Mouse (Mus musculus) limb, embryonic 11.5 days (tissue): ENCODE measurements around the gene Pirt. TPM values are rescaled to one million over a fixed set of nuclear protein-coding genes. Genes with fewer than 3 reads are reported as not detected.

Experiments
- ATAC-seq: fragments of 200-750 bp; cut with Nextera tagmentation; 2 replicates; pipeline ENCODE4 v1.8.0; 2017; ENCODE audit warnings: low read depth; ENCODE audit not compliant: insufficient number of reproducible peaks, low FRiP score, low TSS enrichment
- DNase-seq: peaks from one replicate; pipeline ENCODE4 v3.0.0-alpha.2; 2015; ENCODE audit warnings: low spot score
- H3K27ac ChIP-seq: fragments of 300-500 bp; sonication (generic); replicated peaks from 2 replicates; pipeline ENCODE4 v1.5.1; 2014; ENCODE audit warnings: low read depth, mild to moderate bottlenecking, low read length
- H3K27me3 ChIP-seq: fragments of 300-500 bp; sonication (generic); 2 replicates; pipeline ENCODE4 v1.6.1; 2014; ENCODE audit warnings: mild to moderate bottlenecking, low read length, mixed read lengths; ENCODE audit not compliant: control insufficient read depth, insufficient read depth
- H3K36me3 ChIP-seq: fragments of 300-500 bp; sonication (generic); 2 replicates; pipeline ENCODE4 v1.6.1; 2014; ENCODE audit warnings: mild to moderate bottlenecking, low read length, moderate library complexity, mixed read lengths; ENCODE audit not compliant: control insufficient read depth, insufficient read depth
- H3K4me1 ChIP-seq: fragments of 300-500 bp; sonication (generic); 2 replicates; pipeline ENCODE4 v1.6.1; 2014; ENCODE audit warnings: low read length, mixed read lengths; ENCODE audit not compliant: control insufficient read depth, insufficient read depth
- H3K4me2 ChIP-seq: fragments of 300-500 bp; sonication (generic); 2 replicates; pipeline ENCODE4 v1.6.1; 2014; ENCODE audit warnings: low read depth, mild to moderate bottlenecking, moderate library complexity; ENCODE audit not compliant: severe bottlenecking
- H3K4me3 ChIP-seq: fragments of 300-500 bp; sonication (generic); 2 replicates; pipeline ENCODE4 v1.5.1; 2014; ENCODE audit warnings: low read depth, low read length
- H3K9ac ChIP-seq: fragments of 300-500 bp; sonication (generic); 2 replicates; pipeline ENCODE4 v1.6.1; 2014; ENCODE audit warnings: mild to moderate bottlenecking, low read length
- H3K9me3 ChIP-seq: fragments of 300-500 bp; sonication (generic); 2 replicates; pipeline ENCODE4 v1.6.1; 2016; ENCODE audit warnings: low read length; ENCODE audit not compliant: control insufficient read depth
- WGBS: fragments of 180-500 bp; shearing (Covaris S2); extraction: QIAGEN DNeasy Blood & Tissue Kit; methylation state at CpG from one replicate; pipeline ENCODE4 v1.1.7; 2014; 5-methylcytosine and 5-hydroxymethylcytosine counted together
- polyA plus RNA-seq: library from polyadenylated mRNA; unstranded; fragments of >200 nt; fragmentation: Nextera tagmentation; extraction: Ambion mirVana; gene quantifications from 2 replicates; pipeline ENCODE4 v1.2.1, GENCODE M21; 2014

The Pirt gene
- polyA plus RNA-seq, 1 experiment from 2014 or later = not detected

GRCm38 (mm10) chr11:66932827-66933599 is 21.2 kb downstream of the Pirt start:
- H3K27ac ChIP-seq = no peak overlapping the region
- 87% methylated on average over 9 of the region's 9 CpGs for WGBS
- no peak overlapping the region for H3K4me3 ChIP-seq
- H3K9ac ChIP-seq = no peak overlapping the region
- no peaks in the 10 kb centered on the region for H3K27me3 ChIP-seq
- no peak for DNase-seq
- no peaks in the 10 kb centered on the region for H3K4me1 ChIP-seq
- H3K4me2 ChIP-seq = no peak overlapping the region
- no peaks in the 10 kb centered on the region for H3K36me3 ChIP-seq
- no peaks in the 10 kb centered on the region for H3K9me3 ChIP-seq
- ATAC-seq = no peak

- Histone ChIP-seq H3K4me2 (no peak overlapping the region), H3K4me1 (no peaks in the 10 kb centered on the region), H3K36me3 (no peaks in the 10 kb centered on the region), H3K9ac (no peak overlapping the region), H3K4me3 (no peak overlapping the region), H3K9me3 (no peaks in the 10 kb centered on the region), H3K27me3 (no peaks in the 10 kb centered on the region), H3K27ac (no peak overlapping the region)
- DNase-seq = no peak
- no peak for ATAC-seq
- WGBS = 77% methylated on average over 7 of the region's 7 CpGs
Observed at GRCm38 (mm10) chr11:66934428-66935173, 22.8 kb downstream of the Pirt start.

GRCm38 (mm10) chr11:66942011-66942410 is 30.2 kb downstream of the Pirt start:
- no peaks in the 10 kb centered on the region for H3K36me3 ChIP-seq
- 82% methylated on average over 5 of the region's 5 CpGs for WGBS

DNA sequence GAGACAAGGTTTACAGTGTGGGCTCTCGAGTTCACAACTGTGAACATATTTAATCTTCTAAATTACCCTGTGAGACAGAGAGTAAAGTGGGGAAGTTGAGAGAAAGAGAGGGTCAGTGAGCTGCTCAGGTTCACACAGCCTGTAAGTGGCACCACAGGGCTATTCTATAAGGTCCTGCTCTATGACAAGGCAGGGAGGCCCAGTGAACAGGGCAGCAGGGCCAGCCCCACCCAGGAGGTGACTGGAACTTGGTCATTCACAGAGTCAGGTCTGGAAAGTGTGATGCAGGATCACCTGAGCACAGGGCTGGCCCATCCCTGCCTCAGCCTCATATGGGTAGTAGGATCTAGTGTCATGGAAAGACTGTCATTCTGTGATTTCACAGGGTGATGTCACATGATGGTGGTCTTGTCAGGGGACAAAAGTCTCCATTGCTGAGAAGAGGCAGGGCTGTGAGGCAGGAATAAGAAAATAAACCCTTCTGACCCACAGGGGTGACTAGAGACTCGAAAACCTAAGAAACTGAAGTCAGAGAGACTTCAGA is 33.5 kb downstream of the Pirt start:
- no peaks in the 10 kb centered on the region for H3K4me1 ChIP-seq
- H3K9ac ChIP-seq = no peak overlapping the region
- H3K36me3 ChIP-seq = no peaks in the 10 kb centered on the region
- H3K27me3 ChIP-seq = no peaks in the 10 kb centered on the region
- H3K27ac ChIP-seq = no peak overlapping the region
- DNase-seq = no peak
- H3K9me3 ChIP-seq = no peaks in the 10 kb centered on the region
- H3K4me3 ChIP-seq = no peak overlapping the region
- no peak overlapping the region for H3K4me2 ChIP-seq
- ATAC-seq = no peak
- WGBS = 69% methylated on average over 2 of the region's 2 CpGs

More at GRCm38 (mm10) chr11:66942011-66942410, 30.2 kb downstream of the Pirt start:
- Histone ChIP-seq H3K4me3 (no peak overlapping the region), H3K27me3 (no peaks in the 10 kb centered on the region), H3K4me1 (no peaks in the 10 kb centered on the region), H3K9me3 (no peaks in the 10 kb centered on the region), H3K9ac (no peak overlapping the region), H3K4me2 (no peak overlapping the region), H3K27ac (no peak overlapping the region)
- DNase-seq = no peak
- ATAC-seq = no peak

DNA sequence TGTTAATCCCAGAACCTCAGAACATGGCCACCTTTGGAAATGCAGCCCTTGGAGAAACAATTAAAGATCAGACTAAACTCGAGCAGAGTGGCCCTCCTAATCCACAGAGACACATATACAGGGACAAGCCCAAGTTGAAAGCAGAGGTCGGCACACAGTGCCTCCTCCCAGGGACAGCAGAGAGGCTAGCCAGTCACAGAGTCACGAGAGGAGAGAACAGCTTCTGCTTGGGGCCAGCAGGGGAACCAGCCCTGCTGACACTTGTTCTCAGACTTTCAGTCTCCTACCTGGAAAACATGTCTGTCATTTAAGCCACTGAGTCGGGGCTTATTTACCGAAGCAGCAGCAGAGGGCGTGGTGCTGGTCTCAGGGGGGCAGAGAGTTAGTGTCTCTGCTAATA is 34.7 kb downstream of the Pirt start:
- Histone ChIP-seq H3K4me3 (no peak overlapping the region), H3K4me2 (no peak overlapping the region), H3K9ac (no peak overlapping the region), H3K36me3 (no peaks in the 10 kb centered on the region), H3K27ac (no peak overlapping the region), H3K27me3 (no peaks in the 10 kb centered on the region), H3K4me1 (no peaks in the 10 kb centered on the region), H3K9me3 (no peaks in the 10 kb centered on the region)
- 74% methylated on average over 6 of the region's 6 CpGs for WGBS
- DNase-seq (no peak), ATAC-seq (no peak)

DNA sequence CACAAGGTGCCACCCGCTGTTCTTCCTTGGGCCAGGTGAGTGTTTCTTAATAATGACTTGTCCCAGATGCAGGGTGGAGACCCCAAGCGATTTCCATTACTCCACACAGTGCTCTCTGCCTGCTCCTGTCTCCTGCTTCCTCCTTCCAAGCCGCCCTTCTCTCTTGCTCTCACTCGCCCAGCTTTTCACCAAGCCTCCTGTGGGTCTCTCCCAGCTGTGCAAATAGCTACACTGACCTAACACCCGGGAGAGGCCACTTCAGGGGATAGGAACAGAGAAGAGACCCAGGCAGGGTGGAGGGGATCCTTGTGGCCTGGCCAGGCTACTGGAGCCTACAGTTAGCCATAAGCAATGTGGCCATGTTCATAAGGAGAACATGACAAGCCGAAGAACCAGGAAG is 35.1 kb downstream of the Pirt start:
- ATAC-seq (no peak), DNase-seq (no peak)
- Histone ChIP-seq H3K27me3 (no peaks in the 10 kb centered on the region), H3K4me2 (no peak overlapping the region), H3K9ac (no peak overlapping the region), H3K27ac (no peak overlapping the region), H3K4me3 (no peak overlapping the region), H3K36me3 (no peaks in the 10 kb centered on the region), H3K4me1 (no peaks in the 10 kb centered on the region), H3K9me3 (no peaks in the 10 kb centered on the region)
- WGBS = 87% methylated on average over 6 of the region's 6 CpGs

GRCm38 (mm10) chr11:66956303-66956702 is 44.5 kb downstream of the Pirt start, which contains the start of gene Tmem238l:
Tmem238l (plus strand) TSS chr11:66956638.
- H3K9ac ChIP-seq = no peak within 1 kb of the TSS
- ATAC-seq = no peak
- no peaks in the 10 kb centered on the region for H3K36me3 ChIP-seq
- DNase-seq = no peak
- 82% methylated on average over 9 of the region's 9 CpGs for WGBS
- no peak within 1 kb of the TSS for H3K4me3 ChIP-seq
- no peaks in the 10 kb centered on the region for H3K4me1 ChIP-seq
- H3K27me3 ChIP-seq = no peaks in the 10 kb centered on the region
- no peaks in the 10 kb centered on the region for H3K9me3 ChIP-seq
- no peak within 1 kb of the TSS for H3K4me2 ChIP-seq
- H3K27ac ChIP-seq = no peak within 1 kb of the TSS

DNA sequence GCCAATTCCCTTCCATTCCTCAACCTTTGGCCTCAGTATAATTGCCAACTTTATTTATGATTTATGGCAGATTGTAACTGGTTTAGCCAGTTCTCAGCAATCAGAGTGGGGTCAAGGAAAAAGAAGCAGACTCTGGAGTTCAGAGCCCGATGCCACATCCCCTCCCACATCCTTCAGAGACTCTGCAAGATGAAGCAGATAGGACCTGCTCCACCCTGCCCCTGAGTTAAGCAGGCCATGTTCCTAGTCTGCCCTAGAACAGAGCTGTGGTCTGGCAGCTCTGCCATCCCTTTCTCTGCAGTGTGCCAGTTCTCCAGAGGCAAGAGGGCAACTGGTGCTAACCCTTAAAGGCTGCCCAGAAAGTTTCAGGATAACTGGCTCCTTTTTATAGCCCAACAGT is 49.0 kb downstream of the Pirt start:
- Histone ChIP-seq H3K27ac (no peak overlapping the region), H3K4me3 (no peak overlapping the region), H3K36me3 (no peaks in the 10 kb centered on the region), H3K4me2 (no peak overlapping the region), H3K9me3 (no peaks in the 10 kb centered on the region), H3K27me3 (no peaks in the 10 kb centered on the region), H3K4me1 (no peaks in the 10 kb centered on the region), H3K9ac (no peak overlapping the region)
- WGBS = 67% methylated on average over 1 of the region's 1 CpGs
- ATAC-seq (no peak), DNase-seq (no peak)
